Mouse (Mus musculus) adrenal gland, adult (tissue): ENCODE measurements at regions not wholly inside any gene's neighbourhood (a gene's known extent, or its start where the extent isn't known, plus 50 kb on each side); places are given as distances from the start of the nearest gene placed in this dataset.
"Not testable (repeated sequence)": the region's sequence is repeated elsewhere in the genome, so short reads cannot be mapped to it uniquely, and the experiment has no call there.

Experiments used
- DNase-seq, 2 experiments: peaks; one replicate each; pipeline ENCODE4 v3.0.0; 2022 to 2023; ENCODE audit warnings: low spot score in 1 of 2; ENCODE audit not compliant: inconsistent age in 2 of 2

- no peak for DNase-seq
Measured at GRCm38 (mm10) chr9:113112753-113113152, 595.3 kb downstream of the Pdcd6ip start.

DNA sequence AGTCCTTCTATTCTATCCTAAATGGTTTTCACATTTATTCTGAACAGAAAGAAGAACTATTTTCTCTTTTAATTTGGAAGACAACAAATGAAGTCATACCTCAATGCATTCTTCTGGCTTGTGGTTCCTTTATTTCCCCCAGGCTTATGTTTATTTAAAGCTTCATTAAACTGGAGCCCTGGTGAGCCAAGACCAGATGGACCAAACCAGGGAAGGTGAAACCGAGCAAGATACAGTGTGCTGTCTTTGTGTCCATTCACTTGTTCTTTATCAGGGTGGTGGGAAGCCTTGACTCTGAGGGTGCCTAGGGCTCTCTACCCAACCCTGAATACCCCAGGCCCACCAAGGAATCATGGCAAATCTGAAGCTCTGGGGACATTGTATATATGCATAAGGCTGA, 606.3 kb downstream of the Pdcd6ip start:
- DNase-seq = no peak

- DNase-seq = no peak
Measured at GRCm38 (mm10) chr9:113100641-113101040, 607.4 kb downstream of the Pdcd6ip start.

- DNase-seq = not testable (repeated sequence)
Measured at GRCm38 (mm10) chr9:113095421-113095820, 612.6 kb downstream of the Pdcd6ip start.

- DNase-seq = no peak
Measured at GRCm38 (mm10) chr9:113093863-113094390, 614.1 kb downstream of the Pdcd6ip start.

DNA sequence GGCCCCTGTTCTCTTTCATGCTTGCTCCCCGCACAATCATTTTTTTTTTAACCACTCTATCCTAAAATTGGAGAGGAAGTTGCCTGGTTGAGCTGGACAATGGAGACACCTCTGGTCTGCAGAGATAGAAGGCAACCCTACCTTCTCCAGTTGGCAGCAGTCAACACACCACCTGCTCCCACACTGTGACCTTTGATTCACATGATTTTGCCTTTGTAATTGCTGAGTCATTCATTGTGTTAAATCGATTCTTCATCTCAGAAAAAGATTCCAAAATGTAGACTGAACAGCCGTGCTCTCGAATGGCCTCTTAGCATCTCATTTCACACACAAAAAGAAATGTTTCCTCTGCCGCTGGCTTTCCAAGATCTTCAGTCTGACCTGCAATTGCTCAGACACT, 616.2 kb downstream of the Pdcd6ip start:
- no peak for DNase-seq

- no peak for DNase-seq
Measured at GRCm38 (mm10) chr9:113087786-113088185, 620.3 kb downstream of the Pdcd6ip start.

DNA sequence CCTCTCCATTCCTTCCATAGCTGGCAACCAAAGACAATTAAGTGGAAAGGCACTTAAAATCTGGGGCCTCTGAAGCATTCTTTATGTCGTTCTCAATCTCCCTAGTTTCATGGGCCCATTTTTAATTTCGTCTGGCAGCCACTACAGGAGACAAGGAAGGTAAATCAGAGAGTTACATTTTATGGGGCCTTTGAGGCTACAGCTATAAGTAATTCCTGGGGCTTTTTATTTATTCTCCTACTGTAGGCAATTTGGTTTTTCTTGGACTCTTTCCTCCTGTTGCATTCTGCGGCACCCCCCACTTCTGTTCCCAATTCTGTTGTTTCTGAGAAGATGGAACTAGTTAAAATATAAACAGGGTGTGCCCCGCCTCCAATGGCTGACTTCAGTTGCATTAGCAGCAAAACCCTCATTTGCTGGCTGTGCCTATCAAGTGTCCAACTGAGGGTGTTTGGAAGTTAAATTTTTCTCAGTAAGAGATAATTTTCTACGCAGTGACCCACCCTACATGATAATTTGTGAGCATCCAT, 622.7 kb downstream of the Pdcd6ip start:
- no peak for DNase-seq

GRCm38 (mm10) chr9:113074866-113075265, 633.2 kb downstream of the Pdcd6ip start:
- no peak for DNase-seq

DNA sequence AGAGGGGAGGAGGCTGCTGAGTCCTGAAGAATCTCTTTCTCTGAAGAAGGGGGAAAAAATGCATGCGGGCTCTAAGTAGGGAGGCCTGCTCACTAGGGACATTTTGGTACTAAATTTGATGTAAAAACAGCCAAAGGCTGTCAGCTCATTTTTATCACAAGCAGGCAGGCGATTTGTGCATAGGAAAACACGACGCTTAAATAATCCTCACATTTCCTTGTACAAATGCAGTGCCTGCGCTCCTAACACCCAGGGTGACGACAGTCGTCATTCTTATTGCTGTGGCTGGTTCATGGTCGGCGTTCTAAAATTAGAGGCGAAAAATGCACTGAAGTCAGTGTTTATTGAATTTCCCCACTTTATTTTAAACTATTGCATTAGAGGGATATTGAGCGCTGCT, 650.6 kb downstream of the Pdcd6ip start:
- no peak for DNase-seq

GRCm38 (mm10) chr9:113044556-113045178, 663.4 kb downstream of the Pdcd6ip start:
- no peak for DNase-seq

DNA sequence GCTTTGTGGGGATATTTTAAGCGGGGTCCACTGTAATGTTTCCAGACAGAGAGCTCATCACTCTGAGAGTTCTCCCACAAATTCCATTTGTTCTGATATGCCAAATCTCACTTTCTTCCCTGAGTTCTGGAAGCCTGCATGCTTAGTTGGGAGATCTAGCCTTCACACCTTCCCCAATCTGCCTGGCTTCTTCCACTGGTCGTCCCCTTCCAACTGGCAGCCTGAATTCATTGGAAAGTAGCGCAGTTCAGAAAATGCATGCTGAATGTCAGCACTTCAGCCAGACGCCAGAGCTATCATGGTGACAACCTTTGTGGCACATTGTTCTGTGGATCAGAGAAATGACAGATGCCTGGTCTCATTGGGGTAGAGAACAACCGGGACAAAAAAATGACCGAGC, 667.2 kb downstream of the Pdcd6ip start:
- DNase-seq = no peak

- no peak for DNase-seq
Measured at GRCm38 (mm10) chr9:113033996-113034395, 674.1 kb downstream of the Pdcd6ip start.

GRCm38 (mm10) chr9:113029091-113029490, 679.0 kb downstream of the Pdcd6ip start:
- no peak for DNase-seq

DNA sequence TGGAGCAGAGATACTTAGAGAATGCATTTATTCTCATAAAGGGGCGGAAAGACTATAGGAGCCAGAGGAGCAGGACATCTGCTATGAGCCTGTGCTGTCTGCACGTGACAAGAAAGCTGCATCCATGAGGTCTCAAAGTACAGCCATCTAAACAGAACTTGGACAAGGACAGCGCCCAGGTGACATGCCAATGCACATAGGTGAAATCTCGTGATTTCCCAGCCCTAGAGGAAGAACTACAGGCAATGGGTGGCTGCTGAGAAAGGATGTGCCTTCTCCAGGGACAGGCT, 681.2 kb downstream of the Pdcd6ip start:
- no peak for DNase-seq

- DNase-seq = no peak
Measured at GRCm38 (mm10) chr9:113026096-113026903, 681.8 kb downstream of the Pdcd6ip start.

DNA sequence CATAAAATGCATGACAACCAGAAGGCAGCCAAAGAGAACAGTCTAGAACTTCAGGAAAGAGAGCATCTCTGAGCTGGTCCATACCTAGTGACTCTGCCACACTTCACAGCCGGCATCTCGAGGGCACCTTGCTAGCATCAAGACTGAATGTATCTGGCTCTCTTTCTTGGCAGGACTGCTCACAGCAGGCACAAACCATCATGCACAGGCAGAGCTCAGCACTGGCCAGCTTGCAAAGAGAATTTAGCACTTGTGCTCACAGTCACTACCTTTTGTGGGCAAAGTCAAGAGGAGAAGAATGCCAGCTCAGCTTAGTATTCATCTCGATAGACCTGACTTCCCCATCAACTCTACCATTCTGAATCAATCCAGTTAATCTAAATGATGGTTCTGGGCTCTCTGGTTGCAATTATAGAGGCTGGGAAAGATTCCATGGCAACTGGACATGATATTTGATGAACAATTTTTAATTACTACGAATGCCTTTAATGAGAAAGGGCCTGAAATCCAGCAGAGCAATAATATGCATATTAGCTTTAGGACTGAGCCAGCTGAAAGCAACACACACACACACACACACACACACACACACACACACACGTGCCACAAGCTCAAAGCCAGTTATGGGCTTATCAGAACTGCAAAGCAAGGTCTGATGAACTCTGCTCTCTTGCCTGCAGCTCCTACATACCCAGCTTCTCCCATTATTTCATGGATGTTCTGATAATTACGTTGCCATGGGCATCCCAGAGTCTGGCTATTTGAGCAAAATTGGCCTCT, 686.0 kb downstream of the Pdcd6ip start:
- no peak for DNase-seq

DNA sequence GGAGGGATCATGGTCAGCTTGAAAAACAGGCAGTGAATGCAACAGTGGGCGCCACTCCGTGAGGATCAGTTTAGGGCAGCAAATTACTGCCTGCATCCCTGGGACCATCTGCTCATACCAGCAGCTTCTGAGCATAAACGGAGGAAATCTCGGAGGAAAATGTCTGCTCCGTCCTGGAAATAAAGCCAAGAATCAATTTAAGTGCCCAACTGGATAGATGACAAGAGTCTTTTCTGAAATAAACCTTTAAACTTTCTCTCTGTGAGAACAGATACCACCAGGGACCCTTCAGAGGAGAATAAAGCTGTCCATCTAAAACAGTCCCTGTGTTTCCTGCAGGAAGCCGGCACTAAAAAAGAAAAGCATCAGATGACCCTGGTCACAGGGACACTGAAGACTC, 688.5 kb downstream of the Pdcd6ip start:
- DNase-seq = no peak

GRCm38 (mm10) chr9:113008106-113008505, 700.0 kb downstream of the Pdcd6ip start:
- no peak for DNase-seq

DNA sequence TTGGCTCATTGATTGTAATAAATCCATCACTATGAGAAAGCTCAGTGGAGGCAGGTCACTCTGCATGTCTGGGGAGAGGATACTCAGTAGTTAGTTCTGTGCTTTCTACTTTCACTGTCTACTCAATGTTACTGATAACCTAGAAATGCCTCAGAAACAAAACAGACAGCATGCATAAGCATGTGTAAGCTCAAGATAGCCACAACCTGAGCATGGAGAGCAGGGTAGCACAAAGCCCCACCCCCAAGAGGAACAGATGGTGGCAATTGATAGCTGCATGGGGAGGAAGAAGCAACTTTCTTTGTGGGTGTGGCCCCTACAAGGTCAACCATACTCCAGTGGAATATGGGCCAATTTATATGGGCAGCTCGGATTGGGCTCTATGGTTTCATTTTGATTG, 711.9 kb downstream of the Pdcd6ip start:
- DNase-seq = no peak

DNA sequence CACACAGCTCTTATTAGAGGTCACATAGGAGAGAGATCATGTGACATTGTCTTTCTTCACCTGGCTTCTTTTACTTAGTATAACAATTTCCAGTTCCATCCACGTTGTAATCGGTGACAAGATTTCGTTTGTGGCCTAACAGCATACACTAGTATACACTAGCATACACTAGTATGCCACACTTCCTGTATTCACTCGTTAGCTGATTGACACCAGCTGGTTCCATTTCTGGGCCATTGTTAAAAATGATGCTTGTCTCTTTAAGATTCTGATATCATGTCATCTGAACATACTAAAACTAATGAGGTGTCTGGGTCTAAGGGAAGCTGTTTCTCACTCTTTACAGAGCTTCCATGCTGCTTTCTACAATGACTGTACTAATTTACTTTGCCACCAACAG, 713.3 kb downstream of the Pdcd6ip start:
- no peak for DNase-seq

- DNase-seq = no peak
Measured at GRCm38 (mm10) chr9:112993627-112994026, 714.4 kb downstream of the Pdcd6ip start.
